Mouse (Mus musculus): ENCODE data around the gene Tenm3. TPM values are rescaled to one million over a fixed set of nuclear protein-coding genes. Genes with fewer than 3 reads are reported as not detected.
A peak's percentile ranks its signal among the peaks of the same experiment; 100 is the strongest.

The Tenm3 gene
- polyA plus RNA-seq, 1 experiment, result 0.71 TPM

DNA sequence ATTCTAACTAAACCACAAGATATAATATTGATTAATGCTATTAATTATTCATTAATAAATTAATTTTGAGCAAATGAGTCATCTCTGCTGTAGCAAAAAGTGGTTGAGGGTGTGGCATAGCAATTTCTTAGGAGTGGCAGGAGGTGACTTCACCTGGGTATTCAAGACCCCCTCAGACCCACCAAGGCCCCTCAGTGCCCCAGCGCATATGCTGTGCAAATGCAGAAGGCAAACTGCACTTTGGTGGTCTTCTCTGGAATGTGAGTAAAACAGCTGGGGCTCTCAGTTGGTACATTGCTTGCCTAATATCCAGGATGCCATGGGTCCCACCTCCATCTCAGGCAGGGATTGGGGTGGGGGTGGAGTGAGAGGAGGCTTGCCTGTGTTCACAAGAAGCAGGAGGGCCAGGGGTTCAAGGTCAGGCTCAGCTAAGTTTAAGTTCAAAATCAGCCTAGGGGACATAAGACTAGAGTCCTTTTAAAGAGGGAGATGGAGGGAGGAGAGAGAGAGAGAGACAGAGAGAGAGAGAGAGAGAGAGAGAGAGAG, 31.5 kb downstream of the Tenm3 start:
- no peak for DNase-seq (ENCODE audit: low read depth, low spot score)
- 97% methylated on average over 1 of the region's 1 CpGs for WGBS

DNA sequence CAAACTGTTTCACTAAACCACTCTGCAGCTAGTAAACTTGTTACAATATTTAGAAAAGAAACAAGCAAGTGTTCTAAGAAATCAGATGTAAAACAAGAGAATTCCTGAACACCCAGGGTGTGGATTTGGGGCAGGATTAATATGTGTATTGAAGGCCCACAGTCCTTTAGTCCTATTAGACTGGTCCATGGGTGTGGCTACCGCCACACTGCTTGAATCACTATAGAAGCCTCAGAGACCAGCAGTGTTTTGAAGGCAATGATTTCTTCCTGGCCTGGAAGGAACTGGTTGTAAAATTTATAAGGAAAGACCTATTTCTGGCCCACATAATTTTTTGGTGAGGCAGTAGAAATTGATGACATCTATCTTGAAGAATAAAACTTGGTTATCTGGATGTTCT, 33.1 kb downstream of the Tenm3 start:
- WGBS, result 59% methylated on average over 1 of the region's 1 CpGs
- DNase-seq (ENCODE audit: low read depth, low spot score), result no peak

DNA sequence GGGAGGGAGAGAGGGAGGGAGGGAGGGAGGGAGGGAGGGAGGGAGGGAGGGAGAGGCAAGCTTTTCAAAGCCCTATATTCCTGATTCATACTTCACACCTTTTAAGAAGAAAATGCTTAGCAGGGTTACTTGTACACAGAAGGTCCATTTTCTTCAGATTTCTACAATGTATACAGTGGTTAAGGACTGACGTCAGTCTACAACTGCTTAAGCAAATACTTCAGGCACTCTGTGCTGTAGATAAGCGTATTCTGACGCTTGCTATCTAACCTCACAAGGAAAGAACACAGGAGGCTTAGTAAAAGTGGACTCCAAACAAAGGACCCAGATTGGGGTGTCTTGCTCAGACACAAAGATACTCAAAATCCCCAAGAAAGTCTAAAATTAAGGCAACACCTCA, 34.6 kb downstream of the Tenm3 start:
- WGBS, result 33% methylated on average over 3 of the region's 3 CpGs
- DNase-seq (ENCODE audit: low read depth, low spot score), result no peak

DNA sequence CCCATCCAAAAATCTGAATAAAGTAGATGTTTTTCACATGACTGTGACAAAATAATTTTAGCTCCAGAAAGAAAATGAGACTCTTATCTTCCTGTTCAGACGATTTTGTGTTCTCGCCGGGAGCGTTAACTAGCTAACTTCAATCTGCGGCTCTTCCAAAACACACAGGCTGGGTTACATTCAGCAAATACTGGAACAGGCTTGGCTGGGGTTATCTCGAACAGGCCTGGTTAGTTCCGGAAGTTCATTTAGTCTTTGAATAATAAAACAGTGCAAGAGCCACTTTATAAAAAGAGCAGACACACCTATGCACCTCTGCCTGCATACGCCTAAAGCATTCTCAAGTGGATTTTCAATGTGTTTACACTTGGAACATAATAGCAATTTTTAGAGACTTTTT, 40.7 kb downstream of the Tenm3 start:
- WGBS, result 34% methylated on average over 8 of the region's 8 CpGs
- DNase-seq (ENCODE audit: low read depth, low spot score), result peak; percentile 4

DNA sequence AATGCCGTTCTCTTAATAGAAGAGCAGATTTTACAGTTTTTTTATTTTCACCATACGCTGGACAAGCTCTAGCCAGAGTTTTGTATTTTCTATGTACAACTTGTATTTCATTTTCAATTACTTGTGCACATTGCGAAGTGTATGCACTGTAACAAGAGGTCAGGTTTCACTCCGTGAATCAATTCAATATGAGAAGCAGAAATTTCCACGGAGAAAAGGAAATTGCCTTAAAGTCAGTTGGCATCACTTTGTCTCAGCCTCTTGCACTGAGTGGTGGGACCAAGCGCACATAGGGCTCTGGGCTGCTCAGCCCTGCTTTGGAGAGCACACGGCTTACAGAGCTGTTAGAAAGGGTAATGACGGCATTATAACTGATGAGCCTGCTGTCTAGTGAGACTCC, 41.5 kb downstream of the Tenm3 start:
- 89% methylated on average over 8 of the region's 8 CpGs for WGBS
- DNase-seq (ENCODE audit: low read depth, low spot score), result no peak

DNA sequence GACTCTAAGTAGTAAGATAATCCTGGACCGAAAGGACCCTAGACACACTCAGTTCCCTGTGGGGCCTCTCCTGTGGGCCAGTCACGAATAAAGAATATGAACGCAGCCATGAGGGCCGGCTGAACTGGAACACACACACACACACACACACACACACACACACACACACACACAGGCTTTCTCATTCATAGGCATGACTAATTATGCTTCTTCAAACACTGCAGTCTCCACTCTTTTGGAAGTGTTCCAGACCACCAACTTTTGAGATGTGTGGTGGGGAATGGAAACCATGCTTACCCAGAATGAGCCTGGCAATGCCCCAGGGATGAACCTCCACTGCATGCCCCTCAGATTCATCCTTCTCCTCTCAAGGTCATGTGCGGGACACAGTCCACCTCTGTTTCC, 45.8 kb downstream of the Tenm3 start:
- DNase-seq (ENCODE audit: low read depth, low spot score), result no peak
- 76% methylated on average over 5 of the region's 5 CpGs for WGBS

DNA sequence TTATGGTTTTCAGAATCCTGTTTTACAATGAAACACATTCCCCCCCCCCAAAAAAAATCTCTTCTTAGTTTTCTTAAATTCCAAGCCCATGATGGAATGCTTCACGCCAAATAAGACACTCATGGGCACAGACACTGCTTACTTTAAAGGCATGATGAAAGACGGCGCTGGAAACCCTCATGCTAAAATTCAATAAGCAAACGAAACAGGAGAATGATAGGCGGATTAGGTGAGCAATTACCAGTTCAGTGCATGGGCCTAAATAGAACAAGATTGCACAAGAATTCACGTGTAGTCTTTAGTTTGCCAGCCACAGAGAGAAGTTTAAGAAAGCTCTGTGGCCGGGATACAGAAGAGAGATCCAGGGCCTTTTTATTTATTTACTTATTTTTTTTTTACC, 49.5 kb downstream of the Tenm3 start:
- 67% methylated on average over 7 of the region's 7 CpGs for WGBS
- DNase-seq (ENCODE audit: low read depth, low spot score), result no peak

DNA sequence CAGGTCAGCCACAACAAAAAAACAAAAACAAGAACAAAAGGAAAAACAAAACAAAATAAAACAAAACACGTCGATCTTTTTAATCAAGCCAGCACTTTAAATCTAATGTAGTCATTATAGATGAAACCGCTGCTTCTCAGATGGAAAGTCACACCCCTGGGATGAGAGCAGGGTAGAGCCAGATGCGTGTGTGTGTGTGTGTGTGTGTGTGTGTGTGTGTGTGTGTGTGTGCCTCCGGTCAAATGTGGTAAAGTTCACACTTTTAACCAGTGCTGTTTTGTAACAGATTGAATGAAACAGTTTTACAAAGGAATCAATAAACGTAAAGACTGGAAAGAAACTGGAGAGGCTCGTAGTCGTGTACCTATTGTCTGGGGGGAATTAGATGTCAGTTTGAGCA, 50.0 kb downstream of the Tenm3 start:
- no peak for DNase-seq (ENCODE audit: low read depth, low spot score)
- WGBS, result 88% methylated on average over 8 of the region's 8 CpGs

DNA sequence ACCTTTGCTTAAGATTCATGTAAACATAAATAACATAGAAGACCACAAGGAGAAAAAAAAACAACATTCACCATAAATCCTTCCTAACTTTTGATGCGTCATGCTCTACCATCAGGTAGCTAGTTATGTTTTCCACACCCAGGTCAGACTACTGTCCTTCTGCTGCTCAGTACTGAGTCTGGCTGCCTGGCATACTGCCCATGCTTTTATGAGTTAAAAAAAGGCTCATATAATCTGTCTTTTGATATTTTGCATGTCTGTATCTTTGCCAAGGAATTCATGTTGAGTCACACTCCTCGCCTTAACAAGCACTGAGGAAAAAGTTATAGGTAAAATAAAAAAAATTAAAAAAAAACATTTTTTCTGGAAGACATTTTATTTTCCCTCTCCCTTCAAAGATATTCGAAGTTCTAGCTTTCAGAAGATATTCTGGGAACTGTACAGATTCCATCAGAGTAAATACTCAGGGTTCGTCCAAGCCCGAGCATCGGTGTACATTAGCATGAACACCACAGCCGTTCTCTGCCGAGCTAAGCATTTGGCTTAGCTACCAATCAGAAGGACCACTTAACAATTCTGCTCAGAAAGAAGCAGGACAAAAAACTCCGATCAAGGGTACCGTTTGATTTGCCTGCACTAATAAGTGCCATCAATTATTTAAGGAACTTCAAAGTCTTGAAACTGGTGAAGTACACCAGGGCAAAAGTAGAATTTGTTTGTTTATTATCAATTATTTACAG, 51.0 kb downstream of the Tenm3 start:
- whole genome bisulfite sequencing, result 45% methylated on average over 10 of the region's 10 CpGs
- DNase-seq (ENCODE audit: low read depth, low spot score), result peak; percentile 11

DNA sequence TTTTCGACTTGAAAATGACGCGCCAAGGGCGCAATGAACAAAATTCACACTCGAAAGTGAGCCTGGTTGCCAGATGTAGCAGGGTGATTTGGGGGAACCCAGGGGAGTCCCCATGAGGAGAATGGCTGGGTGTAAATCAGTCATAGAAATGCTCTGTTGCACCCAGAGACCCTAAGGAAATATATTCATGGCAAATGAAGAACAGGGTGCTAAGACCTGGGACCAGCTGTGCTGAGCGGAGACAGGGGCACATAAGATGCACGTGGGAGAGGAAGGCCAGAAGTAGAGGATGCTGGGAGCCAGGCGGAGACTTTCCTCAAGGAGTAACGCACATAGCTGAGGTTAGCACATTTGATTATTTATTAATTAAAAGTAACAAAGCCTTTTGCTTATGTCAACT, 60.4 kb downstream of the Tenm3 start:
- 89% methylated on average over 9 of the region's 9 CpGs for WGBS

DNA sequence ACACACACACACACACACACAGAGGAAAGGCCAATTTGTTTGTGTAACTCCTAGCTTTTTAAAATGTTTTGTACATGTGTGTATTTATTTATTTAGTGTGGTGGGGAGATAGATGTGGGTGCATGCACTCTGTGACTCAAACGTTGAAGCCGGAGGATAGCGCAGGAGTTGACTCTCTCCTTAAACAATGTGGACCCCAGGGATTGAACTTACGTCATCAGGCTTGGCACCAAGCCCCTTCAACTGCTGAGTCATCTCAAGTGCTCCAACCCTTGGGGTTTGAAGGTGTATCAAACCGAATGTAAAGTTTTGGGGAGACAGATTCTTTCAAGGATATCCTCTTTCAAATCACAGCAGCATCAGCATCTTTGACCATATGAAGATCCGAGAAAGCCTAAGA, 63.1 kb downstream of the Tenm3 start:
- 73% methylated on average over 6 of the region's 6 CpGs for WGBS
- no peak for DNase-seq (ENCODE audit: low read depth, low spot score)

More for the DNA sequence above, 60.4 kb downstream of the Tenm3 start:
- DNase-seq (ENCODE audit: low read depth, low spot score), result no peak

DNA sequence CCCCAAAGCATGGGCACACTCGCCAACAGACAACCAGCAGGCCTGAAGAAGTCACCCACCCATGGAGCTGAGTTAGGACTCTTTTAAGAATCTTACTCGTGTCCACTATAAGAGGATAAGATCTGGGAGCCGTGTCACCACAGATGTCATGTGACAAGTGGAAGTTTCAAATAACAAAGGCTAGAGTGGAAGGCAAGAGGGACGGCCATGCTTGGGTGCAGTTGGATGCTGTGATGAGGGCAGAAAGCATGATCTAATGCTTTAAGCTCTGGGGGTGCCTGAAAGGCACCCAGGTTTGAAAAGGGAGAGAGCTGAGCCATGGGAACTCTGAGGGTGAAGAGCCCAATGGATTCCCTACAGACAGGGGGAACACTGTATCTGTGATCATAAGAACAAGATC, 64.6 kb downstream of the Tenm3 start:
- no peak for DNase-seq (ENCODE audit: low read depth, low spot score)
- WGBS, result 85% methylated on average over 4 of the region's 4 CpGs

DNA sequence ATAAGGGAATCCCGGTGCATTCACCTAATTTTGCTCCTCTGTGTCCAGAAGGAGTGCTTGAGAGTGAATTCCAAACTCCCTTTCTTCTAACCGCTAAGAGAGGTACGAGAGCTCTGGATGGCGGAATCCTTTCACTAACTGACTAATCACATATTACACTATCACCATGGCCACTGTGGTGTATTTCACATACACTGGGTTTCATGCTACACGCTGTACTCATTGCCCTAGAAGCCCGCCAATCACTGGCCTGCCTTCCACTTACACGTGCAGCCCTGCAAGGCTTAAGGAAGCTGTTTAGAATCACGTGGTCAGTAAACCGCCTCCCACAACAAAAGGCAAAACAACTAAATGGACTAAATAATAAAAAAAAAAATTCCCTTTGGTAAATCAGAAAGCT, 67.7 kb downstream of the Tenm3 start:
- WGBS, result 73% methylated on average over 9 of the region's 9 CpGs
- no peak for DNase-seq (ENCODE audit: low read depth, low spot score)

DNA sequence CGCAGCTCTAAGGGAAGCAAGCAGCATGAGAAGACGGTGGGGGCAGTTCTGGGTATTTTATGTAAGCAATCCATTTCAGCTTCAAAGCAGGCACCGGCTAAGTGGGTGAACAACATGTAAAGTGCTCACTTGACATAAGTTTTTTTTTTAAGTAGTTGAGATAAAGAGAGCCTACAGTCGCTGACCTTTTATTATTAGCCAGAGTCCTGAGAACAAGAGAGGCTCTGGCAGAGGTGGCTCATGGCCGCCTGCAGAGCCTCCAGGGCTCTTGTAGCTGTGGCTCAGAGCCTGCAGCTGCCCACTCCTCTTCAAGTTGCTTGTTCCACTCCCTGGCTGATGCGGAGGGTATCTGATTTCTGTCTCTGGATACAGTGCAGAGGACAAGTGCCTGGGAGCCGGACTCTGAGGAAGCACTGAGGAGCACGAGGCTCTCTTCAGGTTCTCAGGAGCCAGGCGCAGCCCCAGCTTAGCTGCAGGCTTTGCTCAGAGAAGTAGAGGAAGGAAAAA, 68.2 kb downstream of the Tenm3 start:
- DNase-seq (ENCODE audit: low read depth, low spot score), result no peak
- WGBS, result 39% methylated on average over 9 of the region's 9 CpGs

DNA sequence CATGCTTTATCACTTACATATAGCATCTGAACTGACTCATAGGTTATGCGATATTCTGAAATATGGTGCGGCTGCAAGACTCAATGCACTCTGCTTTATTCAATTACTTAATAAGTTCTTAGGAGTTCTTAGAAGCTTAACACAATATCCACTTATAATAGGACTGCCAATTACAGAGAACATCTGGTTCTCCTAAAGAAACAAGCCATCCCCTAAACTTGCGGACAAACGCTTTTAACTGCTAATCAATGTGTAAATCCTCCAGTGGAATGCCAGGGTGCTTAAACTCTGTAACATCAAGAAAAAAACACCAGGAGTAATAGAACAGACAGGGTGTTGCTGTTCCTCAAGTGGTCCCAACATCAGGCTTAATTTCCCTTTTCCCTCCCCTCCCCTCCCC, 68.9 kb downstream of the Tenm3 start:
- 80% methylated on average over 4 of the region's 4 CpGs for WGBS
- no peak for DNase-seq (ENCODE audit: low read depth, low spot score)

DNA sequence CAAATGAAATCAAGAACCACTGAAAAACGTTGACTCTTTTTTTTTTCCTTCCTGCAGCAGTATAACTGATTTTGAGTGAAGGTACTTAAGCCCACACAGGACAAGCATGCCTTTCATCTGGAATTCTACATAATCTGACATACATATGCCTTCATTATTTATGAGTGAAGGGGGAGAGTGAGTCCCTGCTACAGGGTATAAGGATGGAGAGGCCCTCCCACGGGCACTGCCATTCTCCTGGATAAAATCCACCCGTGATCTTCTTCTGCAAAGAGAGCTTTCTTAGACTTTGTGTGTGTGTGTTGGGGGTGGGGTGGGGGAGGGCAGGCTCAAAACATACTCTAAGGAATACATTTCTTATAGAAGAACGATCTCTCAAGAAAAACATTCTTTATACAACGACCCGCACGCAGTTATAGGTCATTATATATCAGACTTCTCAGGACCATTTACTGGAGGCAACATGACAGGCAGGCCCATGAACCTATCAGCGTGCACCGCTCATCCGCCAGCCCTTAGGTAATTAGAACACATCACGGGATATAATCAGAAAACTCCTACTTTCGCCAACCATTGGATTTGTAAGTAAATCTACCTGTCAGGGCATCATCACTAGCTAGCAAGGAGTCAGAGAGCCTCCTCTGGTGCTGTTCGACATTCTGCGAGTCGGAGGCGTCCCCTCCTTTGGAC, 77.1 kb downstream of the Tenm3 start:
- 85% methylated on average over 16 of the region's 16 CpGs for WGBS
- no peak for DNase-seq (ENCODE audit: low read depth, low spot score)

DNA sequence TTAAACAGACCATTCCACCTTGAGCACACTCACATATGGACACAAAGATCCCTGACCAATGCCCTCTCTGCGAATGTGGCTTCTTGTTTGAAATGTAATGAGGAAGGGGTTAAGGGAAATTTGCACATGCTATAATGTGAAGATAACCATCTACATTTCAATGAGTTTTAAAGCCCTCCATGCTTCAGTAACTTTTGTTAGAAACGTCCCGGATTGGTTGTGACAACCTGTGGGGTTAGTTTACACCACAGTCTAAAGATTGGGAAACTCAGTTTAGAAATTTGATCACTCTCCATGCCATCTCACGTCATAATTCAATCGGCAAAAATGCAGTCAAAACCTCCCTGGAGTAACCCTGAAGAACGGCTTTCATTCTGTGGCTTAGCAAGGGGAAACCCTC, 78.5 kb downstream of the Tenm3 start:
- 48% methylated on average over 6 of the region's 6 CpGs for WGBS
- no peak for DNase-seq (ENCODE audit: low read depth, low spot score)

DNA sequence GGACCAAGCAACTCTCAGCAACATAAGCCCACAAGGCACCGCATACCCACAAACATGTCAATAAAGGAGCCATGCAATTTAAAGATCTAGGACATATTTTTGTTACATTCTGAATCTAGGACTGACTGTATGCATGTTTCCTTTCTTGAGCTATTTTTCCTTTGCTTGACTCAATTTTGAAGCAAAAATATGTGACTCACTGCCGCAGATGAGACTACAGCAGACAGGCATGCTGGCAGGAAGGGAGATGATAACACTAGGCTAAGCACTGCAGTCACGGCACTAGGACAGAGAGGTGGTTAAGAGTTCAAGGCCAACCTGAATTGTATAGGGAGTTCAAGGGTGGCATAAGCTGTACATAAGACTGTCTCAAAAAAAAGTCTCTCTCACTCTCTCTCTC, 79.7 kb downstream of the Tenm3 start:
- no peak for DNase-seq (ENCODE audit: low read depth, low spot score)
- WGBS, result 67% methylated on average over 3 of the region's 3 CpGs

DNA sequence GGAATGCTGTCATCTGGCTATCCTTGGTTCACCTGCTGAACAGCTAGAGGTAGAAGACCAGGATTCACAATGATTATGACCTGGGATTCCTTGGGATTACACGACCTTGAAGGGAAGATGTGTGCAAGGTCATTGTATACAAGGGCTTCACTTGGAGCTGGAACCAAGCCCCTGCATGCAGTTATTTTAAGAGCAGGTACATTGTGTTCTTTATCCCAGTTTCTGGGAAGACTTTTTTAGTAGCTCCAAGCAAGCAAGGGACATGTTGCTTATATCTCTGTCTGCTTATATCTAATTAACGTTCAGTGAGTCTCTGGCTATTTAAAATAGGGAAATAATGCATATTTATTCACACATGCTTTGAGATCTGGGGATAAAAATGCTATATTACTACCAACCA, 86.9 kb downstream of the Tenm3 start:
- WGBS, result 66% methylated on average over 2 of the region's 2 CpGs
- no peak for DNase-seq (ENCODE audit: low read depth, low spot score)

DNA sequence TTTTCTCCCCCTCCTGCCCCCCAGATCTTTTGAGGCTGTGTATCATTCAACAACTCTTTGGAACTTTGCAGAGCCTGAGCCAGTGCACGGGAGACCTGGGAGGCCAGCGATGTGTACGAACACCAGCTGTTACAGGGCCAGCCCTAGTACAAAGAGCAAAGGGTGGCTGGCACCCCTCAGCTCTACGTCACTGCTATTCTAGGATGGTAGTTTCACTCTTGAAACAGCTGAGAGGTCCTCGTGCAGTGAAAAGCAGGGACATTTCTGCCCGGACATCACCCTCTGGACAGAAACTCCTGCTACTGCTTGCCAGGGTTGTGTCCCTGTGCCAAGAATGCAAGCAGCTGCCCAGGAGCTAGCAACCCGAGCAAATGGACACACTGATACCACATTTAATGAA, 88.3 kb downstream of the Tenm3 start:
- 43% methylated on average over 7 of the region's 7 CpGs for WGBS
- DNase-seq (ENCODE audit: low read depth, low spot score), result no peak

DNA sequence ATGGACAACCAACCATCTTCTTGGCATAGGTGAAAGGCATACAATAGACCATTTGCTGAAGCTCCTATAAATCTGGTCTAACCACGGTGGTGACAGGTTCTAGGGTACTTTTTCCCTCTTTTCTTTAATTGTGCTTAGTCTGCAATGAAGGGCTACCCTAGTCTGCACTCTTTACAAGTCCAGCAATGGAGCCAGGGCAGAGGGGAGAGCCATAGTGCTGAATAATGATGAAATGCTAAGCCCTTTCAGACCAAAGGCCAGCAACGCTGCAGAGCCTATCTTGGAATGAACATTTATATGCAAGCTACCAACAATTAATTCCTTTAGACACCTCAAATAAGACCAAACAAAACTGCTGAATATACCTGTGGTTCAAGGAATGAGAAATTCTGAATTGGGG, 88.8 kb downstream of the Tenm3 start:
- DNase-seq (ENCODE audit: low read depth, low spot score), result no peak
- WGBS, result 77% methylated on average over 2 of the region's 2 CpGs
